Mouse (Mus musculus) liver, embryonic 18 days (tissue): ENCODE measurements around the gene Slc17a4. TPM values are rescaled to one million over a fixed set of nuclear protein-coding genes. Genes with fewer than 3 reads are reported as not detected.

Experiments
- polyA plus RNA-seq: library from polyadenylated mRNA; depleted of rRNA; stranded (reverse); fragments of >200 nt; gene quantifications from 2 replicates; pipeline ENCODE4 v1.2.3, GENCODE M21; 2012; rRNA removed

Slc17a4 gene
- 0.36 and 0.66 TPM in 2 replicates for polyA plus RNA-seq

GRCm38 (mm10) chr13:23914376-23915167 lies at the start of gene Slc17a4:
Slc17a4 (minus strand) TSS chr13:23915009.

DNA sequence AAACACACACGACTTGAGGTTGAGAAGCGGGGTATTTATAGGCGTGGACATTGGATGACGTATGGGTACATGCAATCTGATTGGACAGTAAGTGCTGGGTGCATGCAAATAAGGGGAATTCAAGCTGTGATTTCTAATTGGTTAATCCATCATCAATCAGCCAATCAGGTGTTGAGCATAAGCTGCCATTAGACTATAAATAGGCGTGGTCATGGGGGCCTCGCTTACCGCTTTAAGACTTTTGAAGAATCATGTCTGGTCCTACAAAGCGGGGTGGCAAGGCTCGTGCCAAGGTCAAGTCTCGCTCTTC lies 19.4 kb upstream of the Slc17a4 start, which contains the start of gene Hist1h2aa:
TSS of gene Hist1h2aa (plus strand) at position 252 of the 310 bp plus-strand sequence.

GRCm38 (mm10) chr13:23933421-23934210 lies 18.8 kb upstream of the Slc17a4 start, which contains the start of gene Hist1h2ba:
Hist1h2ba (minus strand) TSS chr13:23934156.

GRCm38 (mm10) chr13:23867405-23867804 lies 47.4 kb downstream of the Slc17a4 start, which contains the start of gene Slc17a1:
Slc17a1 (plus strand) TSS chr13:23867750.

Other genes with a start within 250 kb of the Slc17a4 start
- gene Hist1h2ac, start 231.1 kb downstream of the Slc17a4 start, polyA plus RNA-seq, result 0.76 and 1.2 TPM in 2 replicates
- 165 and 208 TPM in 2 replicates for gene Hist1h2bc, start 230.8 kb downstream of the Slc17a4 start, polyA plus RNA-seq
- gene Hist1h1t, start 219.2 kb downstream of the Slc17a4 start, polyA plus RNA-seq, result not detected in 2 replicates
- gene Hist1h4c, start 216.6 kb downstream of the Slc17a4 start, polyA plus RNA-seq, result 2.3 and 3.2 TPM in 2 replicates
- gene Hfe, start 204.2 kb downstream of the Slc17a4 start, polyA plus RNA-seq, result 10.0 and 10.7 TPM in 2 replicates
- 40.4 and 60.9 TPM in 2 replicates for gene Hist1h1c, start 176.2 kb downstream of the Slc17a4 start, polyA plus RNA-seq
- 16.3 and 21.4 TPM in 2 replicates for gene Hist1h3c, start 169.4 kb downstream of the Slc17a4 start, polyA plus RNA-seq
- 5.1 and 8.2 TPM in 2 replicates for gene Hist1h2bb, start 168.3 kb downstream of the Slc17a4 start, polyA plus RNA-seq
- 13.7 and 14.6 TPM in 2 replicates for gene Hist1h2ab, start 163.9 kb downstream of the Slc17a4 start, polyA plus RNA-seq
- gene Hist1h3b, start 162.7 kb downstream of the Slc17a4 start, polyA plus RNA-seq, result 14.5 and 19.5 TPM in 2 replicates
- 7.3 and 11.1 TPM in 2 replicates for gene Hist1h4b, start 158.0 kb downstream of the Slc17a4 start, polyA plus RNA-seq
- 2.8 and 3.4 TPM in 2 replicates for gene Hist1h4a, start 153.8 kb downstream of the Slc17a4 start, polyA plus RNA-seq
- 11.4 and 14.3 TPM in 2 replicates for gene Hist1h3a, start 152.6 kb downstream of the Slc17a4 start, polyA plus RNA-seq
- gene Hist1h1a, start 151.3 kb downstream of the Slc17a4 start, polyA plus RNA-seq, result 3.2 and 4.1 TPM in 2 replicates
- not detected in 2 replicates for gene Trim38, start 145.1 kb downstream of the Slc17a4 start, polyA plus RNA-seq
- gene Slc17a2, start 108.0 kb downstream of the Slc17a4 start, polyA plus RNA-seq, result 17.4 and 22.1 TPM in 2 replicates
- gene Slc17a3, start 75.6 kb downstream of the Slc17a4 start, polyA plus RNA-seq, result 12.0 and 12.9 TPM in 2 replicates
- 0.71 and 0.93 TPM in 2 replicates for gene Slc17a1, start 47.3 kb downstream of the Slc17a4 start, polyA plus RNA-seq
- not detected in 2 replicates for gene Hist1h2ba, start 19.1 kb upstream of the Slc17a4 start, polyA plus RNA-seq
- gene Hist1h2aa, start 19.5 kb upstream of the Slc17a4 start, polyA plus RNA-seq, result not detected in 2 replicates
- not detected in 2 replicates for gene Scgn, start 76.2 kb upstream of the Slc17a4 start, polyA plus RNA-seq